Mouse (Mus musculus) heart, adult 9 months (tissue): ENCODE data around the gene Actr6.
"Not testable (repeated sequence)": the region's sequence is repeated elsewhere in the genome, so short reads cannot be mapped to it uniquely, and the experiment has no call there.

Experiments
- DNase-seq, 2 experiments: peaks; one replicate each; pipeline ENCODE4 v3.0.0; 2022; ENCODE audit warnings: low spot score in 2 of 2

Actr6 gene

DNA sequence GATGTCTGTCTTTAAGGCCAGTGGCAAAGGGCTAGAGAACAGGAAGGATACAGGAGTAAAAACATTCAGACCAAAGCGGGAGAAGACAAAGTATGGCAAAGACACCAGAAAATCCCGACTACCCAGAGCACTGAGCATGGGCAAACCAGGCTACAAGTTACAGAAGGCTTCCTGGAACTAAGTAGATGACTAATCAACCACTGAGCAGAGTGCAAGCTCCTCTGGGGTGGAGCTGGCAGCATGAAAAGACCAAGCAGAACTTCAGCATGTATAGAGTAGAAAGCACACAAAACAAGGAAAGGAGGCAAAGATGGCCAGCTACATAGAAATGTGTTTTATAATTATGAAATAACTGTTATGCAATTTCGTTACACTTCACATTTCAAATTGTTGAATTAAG is 51.6 kb downstream of the Actr6 start:
- no peak for DNase-seq

DNA sequence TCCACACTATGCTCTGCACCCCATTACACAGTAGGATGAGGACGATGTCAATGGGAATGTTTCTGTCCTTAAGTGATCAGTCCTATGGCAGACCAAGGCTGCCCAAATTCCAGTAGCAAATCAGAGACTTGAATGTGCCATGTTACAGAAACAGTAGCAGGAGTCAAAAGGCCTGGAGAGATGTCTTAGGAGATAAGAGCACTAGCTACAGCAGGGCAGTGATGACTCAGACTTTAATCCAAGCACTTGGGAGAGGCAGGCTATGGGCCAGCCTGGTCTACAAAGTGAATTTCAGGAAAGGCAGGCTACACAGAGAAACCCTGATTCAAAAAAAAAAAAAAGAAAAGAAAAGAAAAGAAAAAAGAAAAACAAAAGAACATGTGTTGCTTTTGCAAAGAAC is 52.6 kb downstream of the Actr6 start:
- DNase-seq, result no peak

- DNase-seq, result no peak
These were observed 54.0 kb downstream of the Actr6 start for GRCm38 (mm10) chr10:89678054-89678453.

DNA sequence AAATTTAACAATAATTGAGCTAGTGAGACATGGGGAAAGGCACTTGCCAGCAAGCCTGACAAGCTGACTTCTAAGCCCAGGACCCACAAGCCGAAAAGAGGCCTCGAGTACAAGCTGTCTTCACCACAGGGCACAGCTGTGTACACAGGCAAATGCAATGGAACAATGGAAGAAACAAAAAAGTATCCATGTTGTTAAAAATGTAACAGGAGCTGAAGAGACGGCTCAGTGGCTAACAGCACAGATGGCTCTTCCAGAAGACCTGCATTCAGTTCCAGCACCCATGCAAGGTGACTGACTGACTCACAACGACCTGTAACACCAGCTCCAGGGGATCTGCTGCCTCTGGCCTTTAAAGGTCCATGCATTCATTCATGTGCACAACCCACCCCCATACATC is 55.5 kb downstream of the Actr6 start:
- DNase-seq, result no peak

- not testable (repeated sequence) for DNase-seq
These were observed 61.7 kb downstream of the Actr6 start for GRCm38 (mm10) chr10:89670371-89670770.

GRCm38 (mm10) chr10:89667571-89667970 is 64.5 kb downstream of the Actr6 start:
- no peak for DNase-seq

DNA sequence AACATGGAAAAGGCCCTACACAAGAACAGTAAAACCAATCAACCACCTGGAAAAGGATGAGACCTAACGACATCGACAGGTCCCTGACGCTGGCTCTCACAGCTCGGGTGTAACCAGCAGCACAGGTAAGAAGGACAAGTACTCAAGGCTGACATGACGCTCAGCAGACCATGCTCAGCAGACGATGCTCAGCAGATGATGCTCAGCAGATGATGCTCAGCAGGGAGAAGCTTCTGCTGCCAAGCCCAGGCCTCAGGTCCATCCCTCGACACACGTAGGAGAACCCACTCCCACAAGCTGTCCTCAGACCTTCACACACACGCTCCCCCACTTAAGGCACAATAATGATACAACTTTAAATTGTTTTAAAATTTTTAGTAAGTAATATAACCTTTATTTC is 66.4 kb downstream of the Actr6 start:
- no peak for DNase-seq

GRCm38 (mm10) chr10:89664977-89665645 is 67.0 kb downstream of the Actr6 start:
- DNase-seq, result no peak
